Mouse (Mus musculus): Measurements from ENCODE around the gene 2200002D01Rik. TPM values are rescaled to one million over a fixed set of nuclear protein-coding genes. Genes with fewer than 3 reads are reported as not detected.
A peak's percentile ranks its signal among the peaks of the same experiment; 100 is the strongest.

The 2200002D01Rik gene
- polyA plus RNA-seq (2015; fragmentation: Nextera tagmentation; extraction: Ambion mirVana): 1.2 and 1.5 TPM in 2 replicates

GRCm38 (mm10) chr7:29248261-29248841 lies at the start of gene 2200002D01Rik:
TSS of gene 2200002D01Rik (minus strand) at chr7:29248466.
- Histone ChIP-seq H3K4me3 (peak within 1 kb of the TSS; percentile 10), H3K4me2 (peak within 1 kb of the TSS; percentile 47), H3K9me3 (replicated peaks) (no peaks in the 10 kb centered on the region), H3K4me1 (peaks cover 9% of the 10 kb centered on the region; the same call in 1 of the 2 replicates), H3K27me3 (peaks cover 30% of the 10 kb centered on the region), H3K36me3 (ENCODE audit: poor library complexity, severe bottlenecking) (peaks cover 24% of the 10 kb centered on the region), H3K27ac (no peak within 1 kb of the TSS), H3K9ac (no peak within 1 kb of the TSS; the same call in 1 of the 2 replicates)
- 0 out of 2 replicates have a peak, but pooled peaks have one; percentile 23 for ATAC-seq
- WGBS: 11% methylated on average over 20 of the region's 20 CpGs

GRCm38 (mm10) chr7:29296998-29297397 lies 48.7 kb upstream of the 2200002D01Rik start:
- Histone ChIP-seq H3K9ac (no peak overlapping the region), H3K4me1 (peaks cover 24% of the 10 kb centered on the region), H3K4me2 (no peak overlapping the region), H3K27me3 (no peaks in the 10 kb centered on the region), H3K9me3 (replicated peaks) (no peaks in the 10 kb centered on the region), H3K4me3 (no peak overlapping the region), H3K36me3 (ENCODE audit: poor library complexity, severe bottlenecking) (no peaks in the 10 kb centered on the region), H3K27ac (no peak overlapping the region)
- 13% methylated on average over 10 of the region's 10 CpGs for WGBS
- ATAC-seq: peak; percentile 17; the same call in 1 of the 2 replicates

GRCm38 (mm10) chr7:29295861-29296647 lies 47.8 kb upstream of the 2200002D01Rik start:
- Histone ChIP-seq H3K9ac (no peak overlapping the region), H3K4me3 (no peak overlapping the region), H3K4me1 (peaks cover 33% of the 10 kb centered on the region), H3K27me3 (no peaks in the 10 kb centered on the region), H3K9me3 (replicated peaks) (no peaks in the 10 kb centered on the region), H3K4me2 (no peak overlapping the region), H3K27ac (no peak overlapping the region), H3K36me3 (ENCODE audit: poor library complexity, severe bottlenecking) (no peaks in the 10 kb centered on the region)
- ATAC-seq: no peak
- 89% methylated on average over 24 of the region's 24 CpGs for WGBS

DNA sequence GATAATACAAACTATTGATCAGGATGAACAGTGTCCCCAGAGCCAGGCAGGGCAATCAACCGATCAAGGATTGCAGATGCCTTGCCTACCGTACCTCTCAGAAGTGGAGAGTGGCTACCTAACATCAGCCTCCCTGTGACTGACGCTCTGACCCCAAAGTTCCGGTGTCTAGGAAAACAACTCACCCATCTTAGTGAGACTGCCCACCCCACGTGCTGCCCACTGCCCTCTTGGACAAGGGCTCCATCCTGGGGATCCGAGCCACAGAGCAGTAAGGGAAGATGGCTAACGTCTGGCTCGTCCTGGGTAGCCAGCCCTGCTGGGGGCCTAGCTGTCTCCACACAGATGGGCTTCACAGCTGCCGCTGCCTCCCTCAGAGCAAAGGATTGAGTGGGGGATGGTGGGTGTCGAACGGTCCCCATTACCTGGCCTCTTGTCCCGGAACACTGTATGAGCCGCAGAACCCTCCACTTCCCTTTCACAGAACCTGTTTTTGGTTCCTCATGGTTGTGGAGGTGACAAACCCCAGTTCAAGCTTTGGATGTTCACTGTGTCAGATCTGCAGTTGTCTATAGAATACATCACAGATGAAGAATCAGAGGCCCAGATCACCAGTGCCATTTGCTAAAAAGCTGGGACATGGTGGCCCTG lies 46.0 kb upstream of the 2200002D01Rik start:
- Histone ChIP-seq H3K4me2 (no peak overlapping the region), H3K27ac (peak overlapping the region; percentile 44)
- 65% methylated on average over 13 of the region's 13 CpGs for WGBS

GRCm38 (mm10) chr7:29293131-29294065 lies 45.1 kb upstream of the 2200002D01Rik start:
- Histone ChIP-seq H3K4me1 (peaks cover 51% of the 10 kb centered on the region), H3K9ac (no peak overlapping the region), H3K27me3 (0 out of 2 replicates have a peak, but pooled peaks cover 5% of the 10 kb centered on the region), H3K4me2 (no peak overlapping the region), H3K36me3 (ENCODE audit: poor library complexity, severe bottlenecking) (no peaks in the 10 kb centered on the region), H3K27ac (peak overlapping the region; percentile 76), H3K9me3 (replicated peaks) (no peaks in the 10 kb centered on the region), H3K4me3 (no peak overlapping the region)
- WGBS: 32% methylated on average over 19 of the region's 19 CpGs
- no peak for ATAC-seq

More for the DNA sequence above, 46.0 kb upstream of the 2200002D01Rik start:
- 0 out of 2 replicates have a peak, but pooled peaks cover 4% of the 10 kb centered on the region for H3K27me3 ChIP-seq
- no peak overlapping the region for H3K4me3 ChIP-seq
- H3K36me3 ChIP-seq (ENCODE audit: poor library complexity, severe bottlenecking): no peaks in the 10 kb centered on the region
- H3K4me1 ChIP-seq: peaks cover 45% of the 10 kb centered on the region
- H3K9ac ChIP-seq: no peak overlapping the region
- ATAC-seq: no peak
- no peaks in the 10 kb centered on the region for H3K9me3 ChIP-seq (replicated peaks)

DNA sequence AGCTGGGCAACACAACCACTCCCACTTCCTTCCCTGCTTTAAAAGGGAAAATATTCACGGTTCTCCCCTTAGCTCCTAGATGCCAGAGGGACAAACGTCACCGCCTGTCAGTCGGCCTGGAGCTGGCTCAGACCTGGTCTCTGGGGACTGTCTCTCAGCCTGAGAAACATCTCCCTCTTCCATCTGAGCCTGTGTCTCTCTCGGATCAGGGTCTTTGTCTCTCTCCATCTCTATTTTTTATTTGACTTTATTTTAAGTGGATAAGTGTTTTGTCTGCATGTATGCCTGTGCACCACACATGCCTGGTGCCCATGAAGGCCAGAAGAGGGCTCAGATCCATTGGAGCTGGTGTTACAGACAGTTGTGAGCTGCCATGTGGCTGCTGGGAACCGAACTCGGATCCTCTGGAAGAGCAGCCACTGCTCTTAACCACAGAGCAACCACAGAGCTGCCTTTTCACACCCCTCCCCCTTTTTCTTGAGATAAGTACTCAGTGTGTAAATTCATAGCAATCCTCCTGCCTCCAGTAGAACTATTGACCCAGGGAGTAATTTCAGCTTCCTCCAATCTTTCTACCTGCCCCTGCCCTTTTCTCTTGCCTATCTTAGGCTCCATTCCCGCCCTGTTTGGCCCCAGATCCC lies 44.3 kb upstream of the 2200002D01Rik start:
- Histone ChIP-seq H3K4me3 (no peak overlapping the region), H3K36me3 (ENCODE audit: poor library complexity, severe bottlenecking) (no peaks in the 10 kb centered on the region), H3K27ac (peak overlapping the region; percentile 76), H3K4me1 (peaks cover 51% of the 10 kb centered on the region), H3K9me3 (replicated peaks) (no peaks in the 10 kb centered on the region), H3K9ac (no peak overlapping the region), H3K27me3 (peaks cover 12% of the 10 kb centered on the region; the same call in 1 of the 2 replicates), H3K4me2 (peak overlapping the region; percentile 35)
- WGBS: 30% methylated on average over 8 of the region's 8 CpGs
- ATAC-seq: peak; percentile 25

- WGBS: 30% methylated on average over 6 of the region's 7 CpGs
These were observed 43.6 kb upstream of the 2200002D01Rik start for GRCm38 (mm10) chr7:29291616-29292457.

GRCm38 (mm10) chr7:29290691-29291485 lies 42.6 kb upstream of the 2200002D01Rik start:
- no peak for ATAC-seq
- WGBS: 39% methylated on average over 11 of the region's 11 CpGs
- H3K4me2 ChIP-seq: peak overlapping the region; percentile 17; the same call in 1 of the 2 replicates

More at GRCm38 (mm10) chr7:29291616-29292457, 43.6 kb upstream of the 2200002D01Rik start:
- Histone ChIP-seq H3K9ac (no peak overlapping the region), H3K4me2 (peak overlapping the region; percentile 35), H3K36me3 (ENCODE audit: poor library complexity, severe bottlenecking) (no peaks in the 10 kb centered on the region), H3K27ac (peak overlapping the region; percentile 88), H3K27me3 (peaks cover 14% of the 10 kb centered on the region; the same call in 1 of the 2 replicates), H3K4me3 (no peak overlapping the region), H3K4me1 (peaks cover 51% of the 10 kb centered on the region), H3K9me3 (replicated peaks) (no peaks in the 10 kb centered on the region)
- ATAC-seq: peak; percentile 54

GRCm38 (mm10) chr7:29289856-29290255 lies 41.6 kb upstream of the 2200002D01Rik start:
- no peak for ATAC-seq
- peaks cover 19% of the 10 kb centered on the region for H3K27me3 ChIP-seq
- H3K27ac ChIP-seq: peak overlapping the region; percentile 44
- 87% methylated on average over 6 of the region's 6 CpGs for WGBS
- no peaks in the 10 kb centered on the region for H3K9me3 ChIP-seq (replicated peaks)
- peak overlapping the region; percentile 69; the same call in 1 of the 2 replicates for H3K9ac ChIP-seq
- no peaks in the 10 kb centered on the region for H3K36me3 ChIP-seq (ENCODE audit: poor library complexity, severe bottlenecking)
- peak overlapping the region; percentile 90 for H3K4me2 ChIP-seq
- H3K4me3 ChIP-seq: peak overlapping the region; percentile 53
- peaks cover 51% of the 10 kb centered on the region for H3K4me1 ChIP-seq

More at GRCm38 (mm10) chr7:29290691-29291485, 42.6 kb upstream of the 2200002D01Rik start:
- no peaks in the 10 kb centered on the region for H3K36me3 ChIP-seq (ENCODE audit: poor library complexity, severe bottlenecking)
- no peaks in the 10 kb centered on the region for H3K9me3 ChIP-seq (replicated peaks)
- H3K9ac ChIP-seq: peak overlapping the region; percentile 17; the same call in 1 of the 2 replicates
- peaks cover 14% of the 10 kb centered on the region; the same call in 1 of the 2 replicates for H3K27me3 ChIP-seq
- H3K4me1 ChIP-seq: peaks cover 51% of the 10 kb centered on the region
- H3K4me3 ChIP-seq: no peak overlapping the region
- H3K27ac ChIP-seq: peak overlapping the region; percentile 88

All from forebrain, embryonic 13.5 days (tissue).